Comparison of ENCODE assay signal across 30 mouse cellular contexts in genomic region chr7:130636274-130636673, GRCm38 (mm10). TPM values are rescaled to one million over a fixed set of nuclear protein-coding genes. Genes with fewer than 3 reads are reported as not detected.
DNase-seq lines count a peak whose midpoint lies in the region; ATAC-seq lines count a peak whose summit lies in the region.
"Had no signal": no experiment of that assay in that cellular context is flagged by ENCODE, and none has a peak within 500 bp of the region (broad histone marks: within the 10 kb centered on the region; RNA-seq: fewer than 3 reads in every experiment).

No protein-coding gene starts in this region.

- H3K4me1 ChIP-seq in liver, embryonic 16.5 days (ENCODE audit: control insufficient read depth, low read depth, low read length) = peaks cover 8% of the 10 kb centered on the region
- no peaks in the 10 kb centered on the region for H3K4me1 ChIP-seq in liver, embryonic 11.5 days (replicated peaks; ENCODE audit: control insufficient read depth, insufficient read depth, low read length)
- H3K4me1 ChIP-seq in midbrain, embryonic 10.5 days = peaks cover 16% of the 10 kb centered on the region; the same call in 1 of the 2 replicates
- no peaks in the 10 kb centered on the region for H3K4me1 ChIP-seq in midbrain, embryonic 11.5 days (ENCODE audit: control insufficient read depth, insufficient read depth, low read length)
- H3K4me1 ChIP-seq: midbrain, embryonic 15.5 days had no signal

- 41% methylated on average over 3 of the region's 3 CpGs for WGBS in liver, embryonic 16.5 days (ENCODE audit: insufficient replicate concordance)
- whole genome bisulfite sequencing in liver, embryonic 11.5 days = 76% methylated on average over 3 of the region's 3 CpGs
- WGBS in midbrain, embryonic 10.5 days = 75% methylated on average over 3 of the region's 3 CpGs
- WGBS in midbrain, embryonic 11.5 days = 80% methylated on average over 3 of the region's 3 CpGs

- H3K27me3 ChIP-seq in liver, embryonic 16.5 days (ENCODE audit: control insufficient read depth, insufficient read depth, low read depth, low read length) = no peaks in the 10 kb centered on the region
- no peaks in the 10 kb centered on the region; the same call in 1 of the 2 replicates for H3K27me3 ChIP-seq in liver, embryonic 11.5 days (replicated peaks; ENCODE audit: control insufficient read depth, insufficient read depth, low read length)
- H3K27me3 ChIP-seq in midbrain, embryonic 10.5 days (ENCODE audit: low read depth, poor library complexity, severe bottlenecking) = no peaks in the 10 kb centered on the region
- H3K27me3 ChIP-seq in midbrain, embryonic 11.5 days (ENCODE audit: control insufficient read depth, insufficient read depth, low read length) = no peaks in the 10 kb centered on the region
- H3K27me3 ChIP-seq: embryonic facial prominence, embryonic 12.5 days; heart, embryonic 13.5 days; limb, embryonic 12.5 days; midbrain, embryonic 15.5 days had no signal

- H3K4me2 ChIP-seq in liver, embryonic 16.5 days (ENCODE audit: low read depth, low read length) = no peak overlapping the region
- no peak overlapping the region for H3K4me2 ChIP-seq in liver, embryonic 11.5 days
- no peak overlapping the region for H3K4me2 ChIP-seq in midbrain, embryonic 11.5 days
- H3K4me2 ChIP-seq: embryonic facial prominence, embryonic 12.5 days; heart, embryonic 13.5 days; hindbrain, embryonic 14.5 days; limb, embryonic 12.5 days; midbrain, embryonic 15.5 days had no signal

- H3K9ac ChIP-seq in liver, embryonic 16.5 days (ENCODE audit: low read depth, low read length) = no peak overlapping the region
- no peak overlapping the region for H3K9ac ChIP-seq in liver, embryonic 11.5 days (ENCODE audit: low read depth, low read length)
- no peak overlapping the region for H3K9ac ChIP-seq in midbrain, embryonic 11.5 days (ENCODE audit: low read length)
- H3K9ac ChIP-seq: embryonic facial prominence, embryonic 12.5 days; heart, embryonic 13.5 days; hindbrain, embryonic 14.5 days; limb, embryonic 12.5 days; liver, embryonic 14.5 days; midbrain, embryonic 15.5 days had no signal

- H3K27ac ChIP-seq in liver, embryonic 16.5 days (ENCODE audit: low read length) = no peak overlapping the region
- no peak overlapping the region for H3K27ac ChIP-seq in liver, embryonic 11.5 days (ENCODE audit: low read depth, low read length)
- 0 out of 2 replicates have a peak overlapping the region, but pooled peaks have one; percentile 9 for H3K27ac ChIP-seq in midbrain, embryonic 10.5 days (replicated peaks)
- no peak overlapping the region for H3K27ac ChIP-seq in midbrain, embryonic 11.5 days (ENCODE audit: low read depth, low read length)
- H3K27ac ChIP-seq: heart, adult 2 months; heart, embryonic 13.5 days; hindbrain, embryonic 14.5 days; left cerebral cortex, adult 2 months; limb, embryonic 12.5 days; liver, embryonic 14.5 days; midbrain, embryonic 15.5 days; stomach, postnatal 0 days had no signal

- H3K4me3 ChIP-seq in liver, embryonic 16.5 days (ENCODE audit: low read depth, low read length) = no peak overlapping the region
- H3K4me3 ChIP-seq in liver, embryonic 11.5 days (ENCODE audit: low read depth, low read length) = no peak overlapping the region
- no peak overlapping the region for H3K4me3 ChIP-seq in midbrain, embryonic 10.5 days
- H3K4me3 ChIP-seq in midbrain, embryonic 11.5 days (ENCODE audit: low read depth, low read length) = no peak overlapping the region
- H3K4me3 ChIP-seq: embryonic facial prominence, embryonic 12.5 days; heart, adult 2 months; heart, embryonic 13.5 days; left cerebral cortex, adult 2 months; limb, embryonic 12.5 days; midbrain, embryonic 15.5 days had no signal

- peak; percentile 39; the same call in 1 of the 2 replicates for ATAC-seq in liver, embryonic 16.5 days (ENCODE audit: low read depth)
- ATAC-seq in liver, embryonic 11.5 days (replicated peaks; ENCODE audit: low FRiP score) = no peak
- no peak for ATAC-seq in midbrain, embryonic 11.5 days (ENCODE audit: low FRiP score)
- peak; percentile 45 for ATAC-seq in megakaryocyte, adult 5-6 weeks (ENCODE audit: poor library complexity, severe bottlenecking)
- ATAC-seq: activated CD4-positive, CD25-positive, alpha-beta regulatory T cell, adult 4 months; forebrain, embryonic 14.5 days; inflammation-experienced regulatory T-cells, adult 6 months; midbrain, embryonic 15.5 days had no signal

- DNase-seq in liver, embryonic 11.5 days (ENCODE audit: low spot score) = no peak
- no peak for DNase-seq in midbrain, embryonic 10.5 days (ENCODE audit: low spot score)
- DNase-seq in midbrain, embryonic 11.5 days (ENCODE audit: low spot score, missing footprints) = no peak
- no peak for DNase-seq in urinary bladder, postnatal 25 days (ENCODE audit: low spot score)
- no peak for DNase-seq in adrenal gland, adult 18-20 months (ENCODE audit: low spot score in 2 of 2)
- DNase-seq: adrenal gland, postnatal 10 days; B cell, adult 2 months; cerebellum, adult 11 months; cerebellum, adult 9-10 months; cerebellum, postnatal 36 days; gastrocnemius, postnatal 25 days; heart, adult 2 months; heart, postnatal 10 days; kidney, adult 11 months; kidney, postnatal 14 days; thymus, adult 18-20 months; thymus, postnatal 25 days had no signal

- H3K36me3 ChIP-seq in liver, embryonic 16.5 days (ENCODE audit: control insufficient read depth, insufficient read depth) = no peaks in the 10 kb centered on the region
- no peaks in the 10 kb centered on the region for H3K36me3 ChIP-seq in liver, embryonic 11.5 days (ENCODE audit: control insufficient read depth, insufficient read depth, low read length)
- H3K36me3 ChIP-seq in midbrain, embryonic 10.5 days = no peaks in the 10 kb centered on the region
- H3K36me3 ChIP-seq in midbrain, embryonic 11.5 days (ENCODE audit: control insufficient read depth, insufficient read depth, low read length) = no peaks in the 10 kb centered on the region
- H3K36me3 ChIP-seq: embryonic facial prominence, embryonic 12.5 days; heart, embryonic 13.5 days; limb, embryonic 12.5 days; midbrain, embryonic 15.5 days had no signal

- no peaks in the 10 kb centered on the region for H3K9me3 ChIP-seq in liver, embryonic 16.5 days (replicated peaks; ENCODE audit: control insufficient read depth, low read length)
- no peaks in the 10 kb centered on the region for H3K9me3 ChIP-seq in liver, embryonic 11.5 days (ENCODE audit: control insufficient read depth, low read length)
- no peaks in the 10 kb centered on the region for H3K9me3 ChIP-seq in midbrain, embryonic 10.5 days (replicated peaks)
- no peaks in the 10 kb centered on the region for H3K9me3 ChIP-seq in midbrain, embryonic 11.5 days (ENCODE audit: control insufficient read depth, low read length)
- H3K9me3 ChIP-seq: embryonic facial prominence, embryonic 12.5 days; heart, embryonic 13.5 days; limb, embryonic 12.5 days; midbrain, embryonic 15.5 days had no signal

RNA-seq across cellular contexts. Expression of gene Tacc2, which starts 59.0 kb away (rescaled TPM):
- polyA plus RNA-seq in liver, embryonic 16.5 days (2015; fragmentation: Nextera tagmentation; extraction: Ambion mirVana) = 2.2 and 3.3 TPM in 2 replicates
- polyA plus RNA-seq in liver, embryonic 11.5 days (2014; fragmentation: Nextera tagmentation; extraction: Ambion mirVana) = 16.4 and 17.3 TPM in 2 replicates
- polyA plus RNA-seq in midbrain, embryonic 10.5 days (2016; fragmentation: Nextera tagmentation; extraction: Ambion mirVana) = 40.9 and 47.7 TPM in 2 replicates
- 45.8 and 47.3 TPM in 2 replicates for polyA plus RNA-seq in midbrain, embryonic 11.5 days (2014; fragmentation: Nextera tagmentation; extraction: Ambion mirVana)
- 0.38 and 1.8 TPM in 2 replicates for total RNA-seq in megakaryocyte, adult 5-6 weeks (2015)
- total RNA-seq in megakaryocyte, adult 5-6 weeks (2017) = 0.16 and 0.22 TPM in 2 replicates
- total RNA-seq in adrenal gland, adult 18-20 months (2021) = 10 to 100 TPM; 32.3 to 33.3 TPM

Comparison
In these comparisons a context has a peak if more than half of its experiments do, and no peak if none do; other contexts are left out.
1. ATAC-seq: peak in liver, embryonic 16.5 days (single experiment) and megakaryocyte, adult 5-6 weeks (single experiment); none in liver, embryonic 11.5 days (single experiment) and midbrain, embryonic 11.5 days (single experiment).